Mouse (Mus musculus) mature B cell (primary cell): ENCODE results near the gene H2-Eb1.

Source experiments
- in situ Hi-C: fragments of 300-500 bp; cut with MboI; formaldehyde crosslinking; loops from 2 replicates; pipeline ENCODE4 v1.14.3; 2019

The H2-Eb1 gene

GRCm38 (mm10) chr17:34305380-34306030 is at the start of gene H2-Eb1:
Gene H2-Eb1 (plus strand): TSS chr17:34305867.
- in situ Hi-C loops: no loop called here

GRCm38 (mm10) chr17:34256501-34256900 is 49.2 kb upstream of the H2-Eb1 start:
- in situ Hi-C loops: no loop called here

- in situ Hi-C loops: no loop called here
Measured at GRCm38 (mm10) chr17:34257594-34258375, 47.9 kb upstream of the H2-Eb1 start, which contains the start of gene H2-Ab1. Gene H2-Ab1 (plus strand): TSS chr17:34257689.

GRCm38 (mm10) chr17:34260551-34260950 is 45.1 kb upstream of the H2-Eb1 start:
- in situ Hi-C loops: no loop called here

GRCm38 (mm10) chr17:34261502-34261901 is 44.2 kb upstream of the H2-Eb1 start:
- in situ Hi-C loops: no loop called here

- in situ Hi-C loops: no loop called here
Measured at GRCm38 (mm10) chr17:34263068-34263467, 42.6 kb upstream of the H2-Eb1 start.

- in situ Hi-C loops: no loop called here
Measured at GRCm38 (mm10) chr17:34263811-34264371, 41.8 kb upstream of the H2-Eb1 start.

- in situ Hi-C loops: no loop called here
Measured at GRCm38 (mm10) chr17:34264452-34265351, 41.0 kb upstream of the H2-Eb1 start.

- in situ Hi-C loops: no loop called here
Measured at GRCm38 (mm10) chr17:34268262-34268661, 37.4 kb upstream of the H2-Eb1 start.

- in situ Hi-C loops: no loop called here
Measured at GRCm38 (mm10) chr17:34268748-34269147, 36.9 kb upstream of the H2-Eb1 start.

GRCm38 (mm10) chr17:34269817-34270216 is 35.9 kb upstream of the H2-Eb1 start:
- in situ Hi-C loops: no loop called here

GRCm38 (mm10) chr17:34270230-34270629 is 35.4 kb upstream of the H2-Eb1 start:
- in situ Hi-C loops: no loop called here

GRCm38 (mm10) chr17:34270940-34271339 is 34.7 kb upstream of the H2-Eb1 start:
- in situ Hi-C loops: no loop called here

GRCm38 (mm10) chr17:34272102-34272501 is 33.6 kb upstream of the H2-Eb1 start:
- in situ Hi-C loops: no loop called here

- in situ Hi-C loops: no loop called here
Measured at GRCm38 (mm10) chr17:34280499-34281038, 25.1 kb upstream of the H2-Eb1 start.

- in situ Hi-C loops: no loop called here
Measured at GRCm38 (mm10) chr17:34281836-34282235, 23.8 kb upstream of the H2-Eb1 start.

- in situ Hi-C loops: no loop called here
Measured at GRCm38 (mm10) chr17:34285371-34285770, 20.3 kb upstream of the H2-Eb1 start.

- in situ Hi-C loops: no loop called here
Measured at GRCm38 (mm10) chr17:34285848-34286247, 19.8 kb upstream of the H2-Eb1 start.

- in situ Hi-C loops: no loop called here
Measured at GRCm38 (mm10) chr17:34286501-34286900, 19.2 kb upstream of the H2-Eb1 start.

- in situ Hi-C loops: no loop called here
Measured at GRCm38 (mm10) chr17:34286999-34287398, 18.7 kb upstream of the H2-Eb1 start.

GRCm38 (mm10) chr17:34287648-34288047 is 18.0 kb upstream of the H2-Eb1 start, which contains the start of gene H2-Aa:
Gene H2-Aa (minus strand): TSS chr17:34287823.
- in situ Hi-C loops: no loop called here
